Mouse (Mus musculus): ENCODE results near the gene U90926. TPM values are rescaled to one million over a fixed set of nuclear protein-coding genes. Genes with fewer than 3 reads are reported as not detected.

Gene U90926
- not detected for polyA plus RNA-seq (2015; fragmentation: Illumina TruSeq; extraction: RNeasy Lipid Tissue Mini Kit (QIAGEN cat#74804); ENCODE audit: low read depth, low replicate concordance)

GRCm38 (mm10) chr5:92215308-92215707 is at the start of gene U90926:
Gene U90926 (minus strand): TSS chr5:92215408.

DNA sequence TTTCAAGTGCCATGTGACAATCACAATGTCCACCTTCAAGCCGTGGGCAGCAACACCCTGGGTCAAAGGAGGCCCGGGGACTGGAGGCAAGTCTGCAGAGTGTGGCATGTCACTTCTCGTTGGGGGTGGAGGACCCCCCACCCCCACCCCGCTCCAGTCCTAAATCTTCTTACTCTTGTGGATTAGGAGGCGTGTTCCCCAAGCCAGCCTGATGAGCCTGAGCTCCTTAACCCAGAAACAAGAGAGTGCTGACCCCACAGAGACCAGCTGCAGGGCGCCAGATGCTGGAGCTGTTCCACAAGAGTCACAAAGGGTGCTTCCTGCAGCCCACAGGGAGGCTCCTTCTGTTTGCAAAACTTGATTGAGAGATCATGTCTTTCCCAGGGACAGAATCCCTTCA is 41.0 kb upstream of the U90926 start, which contains the start of gene Ppef2:
Gene Ppef2, minus strand, starts transcription at position 61 of the 400 bp plus-strand sequence.

Other genes starting within 250 kb of the U90926 start
- not detected for gene Odaph, start 227.9 kb downstream of the U90926 start, polyA plus RNA-seq (2015; fragmentation: Illumina TruSeq; extraction: RNeasy Lipid Tissue Mini Kit (QIAGEN cat#74804); ENCODE audit: low read depth, low replicate concordance)
- 29.4 TPM for gene Cdkl2, start 171.5 kb downstream of the U90926 start, polyA plus RNA-seq (2015; fragmentation: Illumina TruSeq; extraction: RNeasy Lipid Tissue Mini Kit (QIAGEN cat#74804); ENCODE audit: low read depth, low replicate concordance)
- 259 TPM for gene G3bp2, start 131.7 kb downstream of the U90926 start, polyA plus RNA-seq (2015; fragmentation: Illumina TruSeq; extraction: RNeasy Lipid Tissue Mini Kit (QIAGEN cat#74804); ENCODE audit: low read depth, low replicate concordance)
- gene Uso1, start 77.5 kb downstream of the U90926 start, polyA plus RNA-seq (2015; fragmentation: Illumina TruSeq; extraction: RNeasy Lipid Tissue Mini Kit (QIAGEN cat#74804); ENCODE audit: low read depth, low replicate concordance): 65.8 TPM
- gene Ppef2, start 40.9 kb upstream of the U90926 start, polyA plus RNA-seq (2015; fragmentation: Illumina TruSeq; extraction: RNeasy Lipid Tissue Mini Kit (QIAGEN cat#74804); ENCODE audit: low read depth, low replicate concordance): 1.1 TPM
- gene Naaa, start 62.8 kb upstream of the U90926 start, polyA plus RNA-seq (2015; fragmentation: Illumina TruSeq; extraction: RNeasy Lipid Tissue Mini Kit (QIAGEN cat#74804); ENCODE audit: low read depth, low replicate concordance): 39.4 TPM
- 15.3 TPM for gene Sdad1, start 95.1 kb upstream of the U90926 start, polyA plus RNA-seq (2015; fragmentation: Illumina TruSeq; extraction: RNeasy Lipid Tissue Mini Kit (QIAGEN cat#74804); ENCODE audit: low read depth, low replicate concordance)
- not detected for gene Cxcl9, start 112.7 kb upstream of the U90926 start, polyA plus RNA-seq (2015; fragmentation: Illumina TruSeq; extraction: RNeasy Lipid Tissue Mini Kit (QIAGEN cat#74804); ENCODE audit: low read depth, low replicate concordance)
- 9.5 TPM for gene Art3, start 116.4 kb upstream of the U90926 start, polyA plus RNA-seq (2015; fragmentation: Illumina TruSeq; extraction: RNeasy Lipid Tissue Mini Kit (QIAGEN cat#74804); ENCODE audit: low read depth, low replicate concordance)
- gene Cxcl10, start 133.5 kb upstream of the U90926 start, polyA plus RNA-seq (2015; fragmentation: Illumina TruSeq; extraction: RNeasy Lipid Tissue Mini Kit (QIAGEN cat#74804); ENCODE audit: low read depth, low replicate concordance): 0.45 TPM
- 21.6 TPM for gene Nup54, start 219.8 kb upstream of the U90926 start, polyA plus RNA-seq (2015; fragmentation: Illumina TruSeq; extraction: RNeasy Lipid Tissue Mini Kit (QIAGEN cat#74804); ENCODE audit: low read depth, low replicate concordance)